Mouse (Mus musculus): ENCODE results near the gene Rbms3. TPM values are rescaled to one million over a fixed set of nuclear protein-coding genes. Genes with fewer than 3 reads are reported as not detected.
A peak's percentile ranks its signal among the peaks of the same experiment; 100 is the strongest.

Gene Rbms3
- polyA plus RNA-seq, 1 experiment from 2014 or later = 13.1 TPM

GRCm38 (mm10) chr9:117274846-117275245 is 354.9 kb downstream of the Rbms3 start:
- TF ChIP-seq CTCF (IDR thresholded peaks at IDR 0.05; ENCODE audit: low read depth) = no peak
- Histone ChIP-seq H3K4me1 (replicated peaks; ENCODE audit: control insufficient read depth, insufficient read depth, low read length) (no peaks in the 10 kb centered on the region), H3K9me3 (ENCODE audit: control insufficient read depth) (no peaks in the 10 kb centered on the region), H3K4me3 (ENCODE audit: low read depth, low read length) (no peak overlapping the region), H3K36me3 (ENCODE audit: control insufficient read depth, insufficient read depth) (no peaks in the 10 kb centered on the region), H3K27me3 (replicated peaks; ENCODE audit: control insufficient read depth, insufficient read depth, low read length) (no peaks in the 10 kb centered on the region), H3K9ac (ENCODE audit: low read depth, low read length) (no peak overlapping the region), H3K27ac (ENCODE audit: low read depth, low read length) (no peak overlapping the region), H3K4me2 (replicated peaks; ENCODE audit: low read depth) (no peak overlapping the region)
- ATAC-seq = no peak
- WGBS = 85% methylated on average over 12 of the region's 12 CpGs

GRCm38 (mm10) chr9:117259614-117260013 is 370.1 kb downstream of the Rbms3 start:
- H3K4me1 ChIP-seq (replicated peaks; ENCODE audit: control insufficient read depth, insufficient read depth, low read length) = no peaks in the 10 kb centered on the region
- WGBS = 87% methylated on average over 5 of the region's 5 CpGs
- no peak for ATAC-seq

GRCm38 (mm10) chr9:117253361-117253760 is 376.4 kb downstream of the Rbms3 start:
- no peak for ATAC-seq
- Histone ChIP-seq H3K36me3 (ENCODE audit: control insufficient read depth, insufficient read depth) (no peaks in the 10 kb centered on the region), H3K4me3 (ENCODE audit: low read depth, low read length) (peak overlapping the region; percentile 60; the same call in 1 of the 2 replicates), H3K9me3 (ENCODE audit: control insufficient read depth) (no peaks in the 10 kb centered on the region), H3K4me1 (replicated peaks; ENCODE audit: control insufficient read depth, insufficient read depth, low read length) (no peaks in the 10 kb centered on the region), H3K4me2 (replicated peaks; ENCODE audit: low read depth) (peak overlapping the region; percentile 78), H3K9ac (ENCODE audit: low read depth, low read length) (no peak overlapping the region), H3K27ac (ENCODE audit: low read depth, low read length) (no peak overlapping the region), H3K27me3 (replicated peaks; ENCODE audit: control insufficient read depth, insufficient read depth, low read length) (no peaks in the 10 kb centered on the region)
- 48% methylated on average over 11 of the region's 11 CpGs for WGBS
- TF ChIP-seq CTCF (IDR thresholded peaks at IDR 0.05; ENCODE audit: low read depth) = no peak

More at GRCm38 (mm10) chr9:117259614-117260013, 370.1 kb downstream of the Rbms3 start:
- H3K9ac ChIP-seq (ENCODE audit: low read depth, low read length) = no peak overlapping the region
- no peaks in the 10 kb centered on the region for H3K9me3 ChIP-seq (ENCODE audit: control insufficient read depth)
- no peak overlapping the region for H3K27ac ChIP-seq (ENCODE audit: low read depth, low read length)
- H3K4me2 ChIP-seq (replicated peaks; ENCODE audit: low read depth) = no peak overlapping the region
- TF ChIP-seq CTCF (IDR thresholded peaks at IDR 0.05; ENCODE audit: low read depth) = no peak
- H3K4me3 ChIP-seq (ENCODE audit: low read depth, low read length) = no peak overlapping the region
- no peaks in the 10 kb centered on the region for H3K27me3 ChIP-seq (replicated peaks; ENCODE audit: control insufficient read depth, insufficient read depth, low read length)
- H3K36me3 ChIP-seq (ENCODE audit: control insufficient read depth, insufficient read depth) = no peaks in the 10 kb centered on the region

GRCm38 (mm10) chr9:117252411-117252861 is 377.3 kb downstream of the Rbms3 start:
- H3K27me3 ChIP-seq (replicated peaks; ENCODE audit: control insufficient read depth, insufficient read depth, low read length) = no peaks in the 10 kb centered on the region
- H3K27ac ChIP-seq (ENCODE audit: low read depth, low read length) = no peak overlapping the region
- 2% methylated on average over 10 of the region's 10 CpGs for WGBS
- peak overlapping the region; percentile 78 for H3K4me2 ChIP-seq (replicated peaks; ENCODE audit: low read depth)
- no peaks in the 10 kb centered on the region for H3K36me3 ChIP-seq (ENCODE audit: control insufficient read depth, insufficient read depth)
- H3K9ac ChIP-seq (ENCODE audit: low read depth, low read length) = peak overlapping the region; percentile 64; the same call in 1 of the 2 replicates
- H3K9me3 ChIP-seq (ENCODE audit: control insufficient read depth) = no peaks in the 10 kb centered on the region
- no peak for TF ChIP-seq CTCF (IDR thresholded peaks at IDR 0.05; ENCODE audit: low read depth)
- ATAC-seq = 0 out of 2 replicates have a peak, but pooled peaks have one; percentile 33
- H3K4me1 ChIP-seq (replicated peaks; ENCODE audit: control insufficient read depth, insufficient read depth, low read length) = no peaks in the 10 kb centered on the region
- peak overlapping the region; percentile 60 for H3K4me3 ChIP-seq (ENCODE audit: low read depth, low read length)

- Histone ChIP-seq H3K9ac (ENCODE audit: low read depth, low read length) (peak overlapping the region; percentile 64), H3K4me2 (replicated peaks; ENCODE audit: low read depth) (peak overlapping the region; percentile 78), H3K4me3 (ENCODE audit: low read depth, low read length) (peak overlapping the region; percentile 60), H3K36me3 (ENCODE audit: control insufficient read depth, insufficient read depth) (no peaks in the 10 kb centered on the region), H3K27me3 (replicated peaks; ENCODE audit: control insufficient read depth, insufficient read depth, low read length) (no peaks in the 10 kb centered on the region), H3K9me3 (ENCODE audit: control insufficient read depth) (no peaks in the 10 kb centered on the region), H3K4me1 (replicated peaks; ENCODE audit: control insufficient read depth, insufficient read depth, low read length) (no peaks in the 10 kb centered on the region), H3K27ac (ENCODE audit: low read depth, low read length) (peak overlapping the region; percentile 23; the same call in 1 of the 2 replicates)
- TF ChIP-seq CTCF (IDR thresholded peaks at IDR 0.05; ENCODE audit: low read depth) = peak; percentile 23
- ATAC-seq = peak; percentile 31; the same call in 1 of the 2 replicates
- WGBS = under 1% methylated on average over 29 of the region's 29 CpGs
These were observed 378.0 kb downstream of the Rbms3 start for GRCm38 (mm10) chr9:117251521-117252368.

- peak overlapping the region; percentile 78 for H3K4me2 ChIP-seq (replicated peaks; ENCODE audit: low read depth)
- H3K27me3 ChIP-seq (replicated peaks; ENCODE audit: control insufficient read depth, insufficient read depth, low read length) = no peaks in the 10 kb centered on the region
- ATAC-seq = no peak
- H3K4me1 ChIP-seq (replicated peaks; ENCODE audit: control insufficient read depth, insufficient read depth, low read length) = no peaks in the 10 kb centered on the region
- no peaks in the 10 kb centered on the region for H3K36me3 ChIP-seq (ENCODE audit: control insufficient read depth, insufficient read depth)
- whole genome bisulfite sequencing = 49% methylated on average over 2 of the region's 2 CpGs
- 0 out of 2 replicates have a peak overlapping the region, but pooled peaks have one; percentile 31 for H3K9ac ChIP-seq (ENCODE audit: low read depth, low read length)
- H3K9me3 ChIP-seq (ENCODE audit: control insufficient read depth) = no peaks in the 10 kb centered on the region
- no peak for TF ChIP-seq CTCF (IDR thresholded peaks at IDR 0.05; ENCODE audit: low read depth)
- peak overlapping the region; percentile 60 for H3K4me3 ChIP-seq (ENCODE audit: low read depth, low read length)
- H3K27ac ChIP-seq (ENCODE audit: low read depth, low read length) = 0 out of 2 replicates have a peak overlapping the region, but pooled peaks have one; percentile 23
These were observed 378.9 kb downstream of the Rbms3 start for GRCm38 (mm10) chr9:117250831-117251165.
